Mouse (Mus musculus) neural tube, embryonic 10.5 days (tissue): ENCODE measurements around the gene Ropn1.
"Not testable (repeated sequence)": the region's sequence is repeated elsewhere in the genome, so short reads cannot be mapped to it uniquely, and the experiment has no call there.

Experiments
- DNase-seq: peaks from one replicate; pipeline ENCODE4 v3.0.0-alpha.2; 2017; ENCODE audit warnings: low spot score; ENCODE audit errors: extremely low spot score

Ropn1 gene

DNA sequence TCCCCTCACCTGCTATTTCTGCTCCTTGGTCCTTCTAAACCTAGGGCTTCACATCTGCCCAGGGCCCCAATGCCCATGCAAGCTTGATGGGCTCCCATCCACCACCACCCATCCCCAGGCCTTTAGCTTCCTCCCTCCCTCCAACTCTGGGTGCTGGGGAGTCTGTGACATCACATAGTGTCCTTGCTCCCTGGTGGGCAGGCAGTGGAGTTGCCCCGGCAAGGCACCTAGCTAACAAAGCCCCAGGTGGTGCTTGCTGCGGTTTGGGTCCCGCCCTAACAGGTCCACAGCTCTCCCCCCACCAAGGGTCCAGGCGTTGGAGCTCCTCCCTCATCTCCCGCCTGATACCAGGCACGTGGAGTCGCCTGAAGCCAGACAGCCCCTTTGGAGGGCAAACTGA lies at the start of gene Ropn1:
TSS of gene Ropn1 (plus strand) at position 301 of the 400 bp plus-strand sequence.
- no peak for DNase-seq

DNA sequence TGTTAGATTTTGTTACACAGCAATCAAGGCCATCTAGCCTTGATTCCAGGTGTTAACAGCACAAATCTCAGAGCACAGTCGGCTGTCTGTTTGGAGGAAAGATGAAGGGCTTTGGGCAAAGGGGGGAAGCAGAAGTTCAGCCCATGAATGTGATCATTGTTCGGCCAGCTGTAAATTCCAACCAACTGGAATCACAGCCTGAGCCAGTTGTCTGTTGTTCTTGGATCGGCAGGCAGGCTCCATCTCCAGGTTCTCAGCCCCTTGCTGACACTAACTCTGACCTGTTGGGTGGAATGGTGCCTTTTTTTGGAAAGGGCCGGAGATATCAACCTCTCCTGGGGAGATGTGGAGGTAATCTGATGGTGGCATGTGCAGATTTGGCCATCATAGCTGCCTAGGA lies 47.8 kb upstream of the Ropn1 start:
- no peak for DNase-seq

DNA sequence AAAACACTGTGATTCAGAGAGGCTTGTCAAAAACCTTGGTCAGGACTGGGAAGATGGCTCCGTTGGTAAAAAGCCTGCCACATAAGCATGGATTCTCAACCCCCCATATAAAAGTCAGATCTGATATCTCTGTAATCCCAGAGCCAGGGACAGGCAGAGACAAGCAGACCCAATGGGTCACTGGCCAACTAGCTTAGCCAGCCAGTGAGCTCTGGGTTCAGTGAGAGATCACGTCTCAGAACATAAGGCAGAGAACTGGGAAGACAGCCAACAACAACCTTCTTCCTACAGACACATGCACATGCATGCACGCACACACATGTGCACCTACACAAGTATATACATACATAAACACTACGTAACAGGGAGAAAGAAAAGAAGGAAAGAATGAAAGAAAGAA lies 46.6 kb upstream of the Ropn1 start:
- no peak for DNase-seq

DNA sequence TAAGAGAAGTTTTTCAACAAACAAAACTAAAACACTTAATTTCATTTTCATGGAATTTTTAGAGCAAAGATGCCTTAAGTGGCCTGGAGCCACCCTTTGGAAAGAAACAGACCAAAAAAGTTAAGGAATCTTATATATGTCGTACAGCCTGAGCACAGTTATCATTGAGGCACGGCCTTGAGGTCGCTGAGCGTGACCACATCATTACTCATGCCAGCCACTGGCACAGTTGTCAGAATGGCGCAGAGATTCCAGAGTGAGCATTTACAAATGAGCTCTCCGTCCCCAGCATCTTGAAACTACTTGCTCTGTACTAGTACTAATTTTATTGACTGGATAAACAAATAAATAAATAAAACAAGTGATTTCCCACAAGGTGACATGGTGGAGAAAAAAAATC lies 45.9 kb upstream of the Ropn1 start:
- no peak for DNase-seq

DNA sequence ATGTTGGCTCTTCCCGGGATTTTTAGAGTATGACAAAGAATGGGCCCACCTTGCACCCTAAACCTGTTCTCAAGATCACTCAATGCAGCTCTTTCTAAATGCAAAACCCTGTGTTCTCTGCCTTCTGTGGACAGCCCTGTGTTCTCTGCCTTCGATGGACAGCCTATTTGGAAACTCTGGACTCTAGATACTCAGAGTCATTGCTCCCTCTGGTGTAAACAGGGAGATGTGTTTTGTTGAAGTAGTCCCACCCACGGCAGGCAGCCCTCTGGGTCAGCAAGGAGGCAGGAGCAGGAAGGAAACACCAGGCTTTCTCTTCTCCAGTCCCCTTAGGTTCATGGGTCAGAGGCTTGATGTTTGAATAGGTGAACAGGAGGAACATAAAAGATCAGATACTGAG lies 44.0 kb upstream of the Ropn1 start:
- DNase-seq: peak; percentile 25

DNA sequence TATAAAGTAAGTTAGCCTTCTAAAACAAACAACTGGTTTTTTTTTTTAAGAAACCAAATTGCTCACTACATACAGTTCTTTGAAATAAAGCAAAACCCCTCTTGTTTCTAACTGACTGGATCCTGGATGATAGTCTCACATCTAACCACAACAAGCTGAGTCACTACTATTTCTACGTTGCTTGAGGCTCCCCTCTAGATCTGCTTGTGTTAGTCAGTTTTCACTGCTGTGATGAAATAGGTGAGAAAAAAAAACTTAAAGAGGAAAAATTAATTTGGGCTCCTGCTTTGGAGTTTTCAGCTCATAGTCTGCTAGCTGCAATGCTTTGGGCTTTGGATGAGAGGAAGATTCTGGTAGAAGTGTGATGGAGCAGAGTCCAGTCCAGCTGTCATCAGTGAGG lies 39.6 kb upstream of the Ropn1 start:
- DNase-seq: no peak

DNA sequence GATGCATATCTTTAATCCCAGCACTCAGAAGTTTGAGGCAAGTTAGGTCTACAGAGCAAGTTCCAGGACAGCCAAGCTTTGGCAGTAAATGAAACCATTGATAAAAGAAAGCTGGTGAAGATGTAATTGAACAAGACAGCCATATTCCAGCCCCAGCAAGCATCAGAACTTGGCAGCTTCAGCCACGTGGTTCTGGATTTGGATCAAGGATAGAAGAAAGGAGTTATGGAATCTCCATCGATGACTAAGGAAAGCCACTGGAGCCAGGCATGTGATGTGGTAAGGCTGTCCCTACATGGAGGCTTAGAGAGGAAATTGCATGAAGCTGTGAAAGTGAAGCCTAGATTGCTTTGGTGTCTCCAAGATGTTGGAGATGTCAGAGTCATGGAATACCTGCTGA lies 35.7 kb upstream of the Ropn1 start:
- no peak for DNase-seq

DNA sequence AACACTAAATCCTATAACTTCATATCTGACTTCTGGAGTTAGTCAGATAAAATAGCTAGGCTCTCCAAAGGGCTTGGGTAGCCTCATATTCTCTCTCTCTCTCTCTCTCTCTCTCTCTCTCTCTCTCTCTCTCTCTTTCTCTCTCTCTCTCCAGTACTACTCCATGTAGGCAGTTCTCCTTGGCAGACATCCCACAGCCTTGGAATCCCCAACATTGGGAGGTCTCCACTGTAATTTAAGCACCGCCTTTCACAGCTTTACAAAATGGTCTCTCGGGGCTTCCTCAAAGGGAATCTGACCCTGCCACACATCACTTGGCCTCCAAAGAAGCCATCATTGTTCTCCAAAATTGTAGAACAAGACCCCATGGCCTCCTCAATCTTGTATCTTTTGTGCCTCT lies 22.1 kb upstream of the Ropn1 start:
- DNase-seq: no peak

DNA sequence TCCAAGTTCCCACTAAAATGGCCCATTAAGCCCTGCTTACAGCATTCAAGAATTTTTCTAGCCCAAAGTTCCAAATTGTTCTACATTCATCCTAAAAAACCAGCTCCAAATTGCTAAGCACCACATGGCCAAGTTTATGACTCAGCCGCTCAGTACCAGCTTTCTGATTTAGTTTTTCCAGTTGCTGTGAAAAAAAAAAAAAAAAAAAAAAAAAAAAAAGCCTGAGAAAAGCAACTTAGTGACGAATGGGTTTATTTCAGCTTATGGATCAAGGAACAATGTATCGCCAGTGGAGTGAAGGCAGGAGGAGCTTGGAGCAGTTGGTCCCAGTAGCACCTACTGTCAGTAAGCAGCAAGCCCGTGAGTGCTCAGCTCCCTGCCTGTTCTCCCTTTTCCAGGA lies 21.3 kb upstream of the Ropn1 start:
- DNase-seq: no peak

DNA sequence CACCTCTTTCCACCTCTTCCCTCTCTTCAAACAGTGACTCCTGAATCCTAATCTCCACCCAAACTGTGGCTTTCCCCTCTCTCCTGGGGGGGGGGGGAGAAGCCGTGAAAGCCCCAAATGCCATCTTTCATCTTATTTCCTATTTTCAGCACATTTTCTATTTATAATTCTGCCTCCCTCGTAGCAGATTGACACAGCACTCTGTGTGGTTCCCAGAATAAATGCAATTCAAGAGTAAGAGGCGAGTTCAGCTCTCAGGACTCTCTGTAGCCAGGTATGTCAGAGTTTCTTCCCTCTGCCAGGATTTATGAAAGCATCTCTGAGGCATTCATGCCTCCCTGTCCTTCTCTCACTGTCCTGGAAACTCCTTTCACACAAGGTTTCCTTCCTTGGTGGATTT lies 14.2 kb upstream of the Ropn1 start:
- DNase-seq: no peak

DNA sequence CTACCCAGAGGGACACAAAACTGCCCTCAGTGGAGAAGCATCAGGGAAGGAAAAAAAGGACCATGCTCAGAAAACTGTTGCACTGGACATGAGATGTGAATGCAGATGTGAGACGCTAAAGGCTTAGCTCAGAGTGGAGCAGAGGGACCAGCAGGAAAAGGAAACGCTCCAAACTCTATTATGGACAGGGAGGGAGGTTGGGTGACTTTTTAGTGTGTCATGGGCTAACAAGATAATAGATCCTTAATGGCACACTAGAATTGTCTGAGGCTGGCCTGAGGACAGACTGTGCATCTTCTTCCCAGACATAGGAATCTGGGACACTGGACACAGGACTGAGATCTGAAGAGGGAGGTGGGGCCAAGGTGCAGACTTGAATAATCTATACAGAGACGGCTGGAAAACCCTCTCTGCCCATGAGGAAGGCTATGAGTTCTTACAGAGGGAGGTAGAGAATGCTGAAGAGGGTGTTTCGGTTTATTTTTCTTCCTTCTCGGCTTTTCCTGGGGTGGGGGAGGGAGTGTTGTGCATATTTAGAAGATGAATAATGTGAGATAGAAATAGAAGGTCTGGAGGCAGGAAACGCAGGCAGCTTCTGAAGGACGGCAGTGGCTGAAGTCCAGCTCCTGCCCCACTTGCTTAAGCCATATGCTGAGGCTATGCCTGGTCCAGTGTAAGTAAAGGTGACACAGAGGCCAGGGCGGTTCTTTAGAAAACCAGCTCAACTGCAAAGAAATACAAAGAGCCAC lies 6.0 kb upstream of the Ropn1 start:
- DNase-seq: no peak

DNA sequence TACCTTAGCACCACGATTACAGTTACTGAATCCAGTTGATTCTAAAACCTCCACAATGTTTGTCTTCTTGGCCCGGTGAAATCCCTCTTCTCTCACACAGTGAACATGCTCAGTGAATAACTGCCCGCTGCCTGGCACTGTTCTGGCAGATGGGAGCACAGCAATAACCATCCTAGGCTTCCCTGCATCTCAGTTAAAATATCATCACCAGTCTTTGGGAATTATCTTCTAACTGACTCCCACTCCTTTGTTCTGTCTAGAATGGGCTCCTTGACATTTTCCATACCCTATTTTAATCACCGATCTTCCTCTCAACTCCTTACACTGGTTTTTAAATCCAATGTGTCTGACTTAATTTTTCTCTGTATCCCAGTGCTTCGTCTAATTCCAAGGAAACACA lies 3.3 kb downstream of the Ropn1 start:
- no peak for DNase-seq

DNA sequence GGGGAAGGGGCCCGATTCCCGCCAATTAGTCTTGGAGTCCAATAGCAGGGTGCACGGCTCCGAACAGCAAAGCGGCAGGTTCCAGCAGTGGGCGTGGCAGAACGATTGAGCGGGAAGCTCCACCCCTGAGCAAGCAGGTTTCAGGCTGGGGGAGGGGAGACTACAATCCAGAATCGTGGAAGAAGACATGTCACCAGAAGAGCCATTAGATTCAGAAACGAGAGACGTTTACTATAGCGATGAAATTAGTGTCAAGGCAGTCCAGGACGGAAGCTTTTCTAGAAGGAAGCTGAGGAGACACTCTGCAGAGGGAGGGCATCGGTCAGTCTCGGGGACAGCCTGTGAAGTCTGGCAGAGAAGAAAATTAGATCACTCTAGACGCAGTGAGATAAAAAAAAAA lies 7.8 kb downstream of the Ropn1 start:
- DNase-seq: not testable (repeated sequence)

DNA sequence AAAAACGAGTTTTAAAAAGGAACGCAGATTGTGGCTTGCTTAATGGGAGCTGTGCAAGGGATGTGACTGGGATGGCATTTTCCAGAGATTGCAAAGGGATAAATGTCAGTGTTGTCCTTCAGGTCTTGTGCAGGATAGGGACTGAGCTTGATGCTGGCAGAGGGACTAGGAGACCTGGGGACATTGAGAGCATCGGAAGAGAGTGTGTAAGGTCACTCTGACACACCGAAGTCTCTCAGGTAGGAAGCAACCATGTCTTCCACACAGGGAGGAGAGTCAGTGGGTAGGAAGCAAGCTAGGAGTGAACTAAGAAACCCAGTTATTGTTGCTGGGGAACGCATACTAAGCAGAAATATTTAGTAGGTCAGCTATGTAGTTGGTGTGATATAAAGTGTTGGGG lies 8.3 kb downstream of the Ropn1 start:
- no peak for DNase-seq

DNA sequence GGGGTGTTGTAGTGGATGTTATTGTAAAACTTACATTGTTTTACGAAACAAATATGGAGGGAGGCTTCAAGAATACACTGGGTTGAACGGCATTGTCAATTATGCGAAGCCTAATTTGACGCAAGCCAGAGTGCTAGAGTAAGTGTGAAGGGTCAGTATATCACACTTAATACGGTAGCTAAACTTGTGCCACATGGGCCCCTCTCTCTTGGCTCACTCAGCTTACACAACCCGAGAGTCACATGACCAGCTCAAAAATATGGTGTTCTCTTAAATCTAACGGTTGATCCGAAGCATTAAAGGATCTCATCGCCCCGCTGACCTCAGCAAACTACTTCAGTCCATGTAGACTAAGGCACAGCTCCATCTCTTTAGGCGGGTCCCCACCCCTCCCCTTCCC lies 8.7 kb downstream of the Ropn1 start:
- no peak for DNase-seq

DNA sequence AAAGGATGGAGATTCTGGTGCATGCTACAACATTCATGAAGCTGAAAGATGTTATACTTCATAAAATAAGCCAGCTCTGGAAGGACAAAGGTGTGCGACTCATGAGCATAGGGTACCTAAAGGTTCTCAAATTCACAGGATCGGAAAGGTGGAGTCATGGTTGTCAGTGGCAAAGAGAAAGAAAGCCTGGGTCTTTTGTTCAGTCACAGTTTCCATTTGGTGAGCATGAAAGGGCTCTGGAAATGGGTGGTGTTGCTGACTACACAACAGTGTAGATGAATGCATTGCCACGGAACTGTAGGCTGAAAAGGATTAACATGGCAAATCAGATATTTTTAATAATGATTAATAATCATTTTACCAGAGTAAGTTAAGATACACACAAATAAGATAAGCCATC lies 14.8 kb downstream of the Ropn1 start:
- no peak for DNase-seq

DNA sequence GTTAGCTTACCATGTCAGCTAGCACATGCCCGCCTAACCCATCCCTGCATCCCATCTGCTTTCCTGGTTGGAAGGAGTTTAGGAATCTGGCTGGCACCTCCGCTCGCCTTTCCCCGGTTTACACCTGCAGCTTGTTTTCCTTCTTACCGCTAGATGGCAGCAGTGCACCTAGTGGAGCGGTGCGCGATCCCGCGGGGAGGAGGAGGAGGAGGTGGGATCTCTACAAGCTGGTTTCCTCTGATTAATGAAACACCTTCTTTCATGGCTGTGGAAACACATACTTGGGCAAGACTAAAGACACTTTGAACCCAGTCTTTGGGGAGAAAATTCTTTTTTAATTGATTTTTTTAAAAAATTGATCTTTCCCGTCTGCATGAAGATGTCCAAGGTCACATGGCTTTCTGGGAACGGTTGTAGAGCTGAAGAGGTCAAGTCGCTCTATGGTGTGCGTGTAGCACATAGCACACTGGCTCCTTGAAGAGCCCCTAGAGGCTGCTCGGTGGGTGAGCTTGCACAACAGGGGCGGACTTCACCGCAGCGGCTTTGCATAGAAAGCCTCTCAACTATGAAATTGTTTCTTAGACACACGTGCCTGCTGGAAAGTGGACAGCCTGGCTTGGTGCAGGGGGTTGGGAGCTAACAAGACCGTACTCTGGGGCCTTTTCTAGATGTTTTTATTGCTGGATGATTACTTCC lies 17.5 kb downstream of the Ropn1 start:
- peak; percentile 71 for DNase-seq

DNA sequence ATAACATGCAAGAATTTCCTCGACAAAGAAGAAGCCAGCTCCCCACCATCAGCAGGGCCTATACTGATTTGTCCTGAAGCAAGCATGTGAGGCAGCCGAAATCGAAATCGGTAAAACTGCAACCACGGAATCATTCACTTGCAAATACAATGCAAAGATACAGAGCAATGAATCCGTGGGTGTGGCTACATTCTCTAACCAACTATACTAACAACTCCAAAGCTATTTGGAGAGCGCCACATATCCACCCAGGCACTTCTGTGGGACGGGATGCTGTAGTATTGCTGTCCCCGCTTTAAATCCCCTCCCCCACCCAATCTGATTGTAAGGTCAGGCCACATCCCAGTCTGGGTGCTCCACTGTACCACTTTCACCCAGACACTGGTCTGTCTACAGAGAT lies 18.6 kb downstream of the Ropn1 start:
- no peak for DNase-seq

DNA sequence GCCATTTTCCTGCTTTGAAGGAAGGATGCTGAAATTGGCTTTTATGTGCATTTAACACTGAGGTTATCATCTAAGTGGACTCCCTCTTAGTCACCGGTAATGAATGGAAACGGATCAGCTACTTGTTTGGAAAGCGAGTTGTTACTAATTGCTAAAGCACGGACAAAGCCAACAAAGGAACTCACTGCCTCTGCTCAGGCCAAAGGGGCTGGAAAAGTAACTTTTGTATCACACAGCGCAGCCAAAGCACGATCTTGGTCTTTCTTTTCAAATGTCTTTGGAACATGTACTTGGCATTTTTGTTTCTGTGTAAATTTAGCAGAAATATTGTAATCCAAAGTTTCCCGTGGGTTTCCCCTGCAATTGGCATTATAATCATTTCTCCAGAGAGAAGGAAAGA lies 22.2 kb downstream of the Ropn1 start:
- DNase-seq: no peak

DNA sequence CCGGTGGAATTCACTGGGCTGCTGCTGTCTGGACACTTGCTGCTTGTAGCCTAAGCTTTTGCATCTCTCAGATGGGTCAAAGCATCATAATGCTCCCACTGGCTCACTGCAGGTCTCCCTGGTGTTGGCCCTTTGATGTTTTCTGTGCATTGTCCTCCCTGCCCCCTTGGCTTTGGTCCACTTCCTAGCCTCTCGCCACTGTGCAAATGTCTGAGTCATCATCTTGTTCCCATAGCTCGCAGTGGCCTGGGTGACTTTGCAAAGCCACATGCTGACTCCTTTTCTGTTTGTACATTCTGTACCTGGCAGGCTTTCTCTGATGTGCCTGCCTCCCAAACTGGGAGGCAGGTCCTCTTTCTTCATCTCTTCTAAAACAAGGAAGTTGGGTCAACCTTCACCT lies 23.1 kb downstream of the Ropn1 start:
- DNase-seq: no peak

DNA sequence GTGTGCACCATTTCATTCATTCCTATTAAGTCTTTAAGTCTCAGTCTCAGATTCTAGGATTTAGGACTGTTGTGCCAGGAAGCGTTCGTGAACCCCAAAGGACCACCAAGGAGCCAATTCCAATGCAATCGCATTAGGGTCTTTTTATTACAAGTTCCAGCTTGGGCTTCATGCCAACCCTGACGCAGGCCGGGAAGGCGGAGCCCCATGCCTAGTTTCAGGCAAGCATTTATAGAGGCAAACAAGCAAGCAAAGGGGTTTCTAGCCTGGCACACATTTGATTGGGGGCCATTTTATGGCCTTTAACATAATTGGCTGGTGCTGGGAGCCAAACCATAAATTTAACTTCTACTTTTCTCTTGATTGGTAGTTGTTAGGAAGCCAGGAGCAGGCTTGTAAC lies 24.6 kb downstream of the Ropn1 start:
- DNase-seq: no peak

DNA sequence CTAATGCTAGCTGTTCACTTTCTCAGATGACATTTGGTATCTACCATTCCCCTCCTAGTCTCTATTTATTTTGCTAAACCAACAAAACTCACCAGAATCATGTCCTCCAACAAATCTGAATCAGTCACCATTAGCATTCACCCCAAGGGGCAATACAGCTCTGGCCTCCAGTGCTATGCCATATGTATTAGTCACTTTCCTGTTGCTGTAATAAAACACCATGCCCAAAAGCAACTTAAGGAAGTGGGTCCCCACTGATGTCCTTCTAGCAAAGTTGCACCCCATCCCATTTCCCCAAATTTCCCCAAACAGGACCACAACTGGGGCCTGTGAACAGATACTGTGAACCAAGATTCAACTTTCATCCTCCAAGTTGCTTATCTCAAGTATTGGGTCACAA lies 32.1 kb downstream of the Ropn1 start:
- DNase-seq: no peak

DNA sequence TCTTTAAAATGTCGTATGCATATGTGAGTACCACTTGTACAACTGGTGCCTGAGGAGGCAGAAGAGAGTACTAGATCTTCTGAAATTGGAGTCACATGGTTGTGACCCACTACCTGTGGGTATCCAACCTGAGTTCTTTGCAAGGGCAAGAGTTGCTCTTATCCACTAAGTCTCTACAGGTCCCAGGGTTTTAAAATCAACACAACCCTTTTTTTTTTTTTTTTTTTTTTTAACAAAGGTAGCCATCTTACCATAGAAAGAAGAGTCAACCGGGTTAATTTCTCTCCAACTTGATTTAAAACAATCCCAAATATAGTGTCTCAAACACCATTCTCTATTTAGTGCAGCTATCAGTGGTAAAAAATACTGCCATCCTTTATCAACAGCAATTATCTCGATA lies 40.2 kb downstream of the Ropn1 start:
- no peak for DNase-seq
